Mouse (Mus musculus) midbrain, embryonic 12.5 days (tissue): ENCODE results near the gene Armc2. TPM values are rescaled to one million over a fixed set of nuclear protein-coding genes. Genes with fewer than 3 reads are reported as not detected.
A peak's percentile ranks its signal among the peaks of the same experiment; 100 is the strongest.
"Not testable (repeated sequence)": the region's sequence is repeated elsewhere in the genome, so short reads cannot be mapped to it uniquely, and the experiment has no call there.

ENCODE experiments used
- ATAC-seq: fragments of 200-750 bp; cut with Nextera tagmentation; 2 replicates; pipeline ENCODE4 v1.8.0; 2017; ENCODE audit warnings: low read depth, moderate TSS enrichment, moderate library complexity; ENCODE audit not compliant: low FRiP score
- H3K27ac ChIP-seq: fragments of 300-500 bp; sonication (generic); replicated peaks from 2 replicates; pipeline ENCODE4 v1.5.1; 2016; ENCODE audit warnings: mild to moderate bottlenecking
- H3K27me3 ChIP-seq: fragments of 300-500 bp; sonication (generic); 2 replicates; pipeline ENCODE4 v1.6.1; 2016; ENCODE audit warnings: mild to moderate bottlenecking
- H3K36me3 ChIP-seq: fragments of 300-500 bp; sonication (generic); 2 replicates; pipeline ENCODE4 v1.6.1; 2016
- H3K4me1 ChIP-seq: fragments of 300-500 bp; sonication (generic); 2 replicates; pipeline ENCODE4 v1.6.1; 2016
- H3K4me2 ChIP-seq: fragments of 300-500 bp; sonication (generic); replicated peaks from 2 replicates; pipeline ENCODE4 v1.6.1; 2016; ENCODE audit warnings: mild to moderate bottlenecking, moderate library complexity
- H3K4me3 ChIP-seq: fragments of 300-500 bp; sonication (generic); 2 replicates; pipeline ENCODE4 v1.5.1; 2016; ENCODE audit warnings: mild to moderate bottlenecking
- H3K9ac ChIP-seq: fragments of 300-500 bp; sonication (generic); replicated peaks from 2 replicates; pipeline ENCODE4 v1.6.1; 2016; ENCODE audit warnings: mild to moderate bottlenecking, moderate library complexity
- H3K9me3 ChIP-seq: fragments of 300-500 bp; sonication (generic); 2 replicates; pipeline ENCODE4 v1.6.1; 2016; ENCODE audit warnings: mild to moderate bottlenecking
- WGBS: fragments of 180-500 bp; shearing (Covaris S2); methylation state at CpG from one replicate; pipeline ENCODE4 v1.1.7; 2016; 5-methylcytosine and 5-hydroxymethylcytosine counted together
- polyA plus RNA-seq: library from polyadenylated mRNA; unstranded; fragments of >200 nt; fragmentation: Nextera tagmentation; extraction: Ambion mirVana; gene quantifications from 2 replicates; pipeline ENCODE4 v1.2.1, GENCODE M21; 2016

Gene Armc2
- polyA plus RNA-seq, 1 experiment from 2014 or later = 3.0 TPM

- Histone ChIP-seq H3K4me1 (peaks cover 3% of the 10 kb centered on the region; the same call in 1 of the 2 replicates), H3K9ac (no peak overlapping the region), H3K9me3 (no peaks in the 10 kb centered on the region), H3K4me2 (no peak overlapping the region), H3K4me3 (no peak overlapping the region), H3K27me3 (no peaks in the 10 kb centered on the region), H3K36me3 (no peaks in the 10 kb centered on the region), H3K27ac (no peak overlapping the region)
- no peak for ATAC-seq
- WGBS = 84% methylated on average over 2 of the region's 2 CpGs
Observed at GRCm38 (mm10) chr10:41959808-41960207, 58.4 kb downstream of the Armc2 start.

GRCm38 (mm10) chr10:41958677-41959274, 59.5 kb downstream of the Armc2 start:
- H3K27ac ChIP-seq = no peak overlapping the region
- WGBS = 92% methylated on average over 19 of the region's 19 CpGs
- no peak for ATAC-seq

DNA sequence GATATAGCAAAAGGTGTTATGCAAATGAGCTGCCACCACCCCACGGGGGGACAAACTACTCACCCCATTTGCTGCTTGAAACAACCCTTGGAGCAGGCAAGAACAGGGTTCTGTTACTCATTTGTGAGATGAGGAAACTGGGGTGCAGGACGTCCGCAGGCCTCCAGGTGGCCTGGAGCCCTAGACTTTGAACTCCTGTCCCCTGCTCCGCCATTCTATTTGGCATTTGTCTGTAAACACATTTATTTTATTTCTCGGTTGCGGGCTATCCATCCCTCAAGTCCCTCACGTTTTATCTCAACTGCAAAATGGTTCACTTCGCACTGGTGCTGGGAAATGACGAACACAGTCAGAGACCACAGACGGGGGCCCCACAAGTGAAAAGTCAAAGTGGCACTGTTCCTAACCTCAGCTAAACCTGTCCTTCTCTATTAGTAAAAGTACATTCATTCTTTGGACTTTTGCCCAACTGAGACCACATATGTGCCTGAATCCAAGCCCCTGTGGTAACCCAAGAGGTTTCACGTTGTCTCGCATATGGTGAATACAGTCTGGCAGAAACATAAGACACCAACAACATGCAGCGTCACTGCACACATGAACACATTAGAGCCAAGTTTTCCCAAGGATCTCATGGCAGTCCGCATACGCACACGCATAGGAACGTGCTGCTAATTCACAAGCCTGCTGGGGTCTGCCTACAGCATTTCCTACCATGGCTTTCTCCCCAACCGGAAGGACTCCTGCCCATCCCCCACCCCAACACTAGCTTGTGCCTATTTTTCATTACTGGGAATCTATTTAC, 60.6 kb downstream of the Armc2 start:
- H3K4me3 ChIP-seq = no peak overlapping the region
- H3K36me3 ChIP-seq = no peaks in the 10 kb centered on the region
- 92% methylated on average over 18 of the region's 18 CpGs for WGBS
- H3K4me1 ChIP-seq = peaks cover under 1% of the 10 kb centered on the region; the same call in 1 of the 2 replicates
- no peaks in the 10 kb centered on the region for H3K9me3 ChIP-seq
- ATAC-seq = no peak
- no peak overlapping the region for H3K9ac ChIP-seq
- no peaks in the 10 kb centered on the region for H3K27me3 ChIP-seq
- no peak overlapping the region for H3K27ac ChIP-seq
- no peak overlapping the region for H3K4me2 ChIP-seq

More at GRCm38 (mm10) chr10:41958677-41959274, 59.5 kb downstream of the Armc2 start:
- Histone ChIP-seq H3K4me3 (no peak overlapping the region), H3K4me2 (no peak overlapping the region), H3K4me1 (peaks cover 3% of the 10 kb centered on the region; the same call in 1 of the 2 replicates), H3K9ac (no peak overlapping the region), H3K27me3 (no peaks in the 10 kb centered on the region), H3K9me3 (no peaks in the 10 kb centered on the region), H3K36me3 (no peaks in the 10 kb centered on the region)

- Histone ChIP-seq H3K4me2 (no peak overlapping the region), H3K27ac (no peak overlapping the region), H3K4me3 (no peak overlapping the region), H3K4me1 (no peaks in the 10 kb centered on the region), H3K36me3 (no peaks in the 10 kb centered on the region), H3K27me3 (no peaks in the 10 kb centered on the region), H3K9me3 (no peaks in the 10 kb centered on the region), H3K9ac (no peak overlapping the region)
- ATAC-seq = no peak
- WGBS = 97% methylated on average over 5 of the region's 5 CpGs
Observed at GRCm38 (mm10) chr10:41953528-41953864, 64.7 kb downstream of the Armc2 start.

- 92% methylated on average over 14 of the region's 14 CpGs for WGBS
- Histone ChIP-seq H3K27me3 (no peaks in the 10 kb centered on the region), H3K36me3 (no peaks in the 10 kb centered on the region), H3K4me1 (no peaks in the 10 kb centered on the region), H3K9ac (no peak overlapping the region), H3K4me2 (no peak overlapping the region), H3K4me3 (no peak overlapping the region), H3K27ac (no peak overlapping the region), H3K9me3 (no peaks in the 10 kb centered on the region)
- no peak for ATAC-seq
Observed at GRCm38 (mm10) chr10:41952850-41953527, 65.3 kb downstream of the Armc2 start.

- H3K36me3 ChIP-seq, H3K4me2 ChIP-seq, H3K27me3 ChIP-seq, H3K9ac ChIP-seq, H3K27ac ChIP-seq, H3K4me1 ChIP-seq, ATAC-seq, H3K4me3 ChIP-seq, H3K9me3 ChIP-seq: not testable (repeated sequence)
- WGBS = 95% methylated on average over 9 of the region's 10 CpGs
Observed at GRCm38 (mm10) chr10:41952354-41952753, 65.9 kb downstream of the Armc2 start.

DNA sequence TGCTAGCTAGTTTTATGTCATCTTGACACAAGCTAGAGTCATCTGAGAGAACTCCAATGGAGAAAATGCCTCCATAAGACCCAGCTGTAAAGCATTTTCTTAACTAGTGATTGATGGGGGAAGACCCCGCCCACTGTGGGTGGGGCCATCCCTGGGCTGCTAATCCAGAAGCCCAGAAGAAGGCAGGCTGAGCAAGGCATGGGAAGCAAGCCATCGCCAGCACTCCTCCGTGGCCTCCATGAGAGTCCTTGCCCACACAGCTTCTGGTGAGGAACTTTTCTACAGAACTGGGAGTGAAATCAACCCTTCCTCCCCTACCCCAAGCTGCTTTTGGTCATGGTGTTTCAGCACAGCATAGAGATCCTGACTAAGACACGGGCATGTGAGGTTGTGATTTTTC, 79.2 kb downstream of the Armc2 start:
- Histone ChIP-seq H3K36me3 (no peaks in the 10 kb centered on the region), H3K27me3 (peaks cover 3% of the 10 kb centered on the region; the same call in 1 of the 2 replicates), H3K9me3 (no peaks in the 10 kb centered on the region), H3K27ac (no peak overlapping the region), H3K9ac (no peak overlapping the region), H3K4me3 (no peak overlapping the region), H3K4me2 (no peak overlapping the region), H3K4me1 (peaks cover 18% of the 10 kb centered on the region)
- 71% methylated on average over 4 of the region's 4 CpGs for WGBS
- ATAC-seq = no peak

DNA sequence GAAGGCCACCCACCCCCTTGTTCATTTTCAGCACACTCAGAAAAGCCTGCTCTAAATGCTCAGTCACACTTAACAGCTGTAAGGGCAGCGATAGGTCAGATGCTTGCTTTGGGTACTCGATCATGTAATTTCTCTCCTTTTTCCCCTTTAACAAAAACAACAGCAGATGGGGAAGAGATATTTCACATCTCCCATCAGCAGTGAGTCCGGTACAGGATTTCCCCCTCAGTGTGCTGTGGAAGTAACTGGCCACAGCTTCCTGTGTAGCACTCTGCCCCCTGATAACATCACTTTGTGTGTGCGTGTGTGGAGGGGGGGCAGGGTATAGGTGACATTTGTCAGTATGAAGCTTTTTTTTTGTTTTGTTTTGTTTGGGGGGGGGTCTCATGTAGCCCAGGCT, 81.1 kb downstream of the Armc2 start:
- H3K9ac ChIP-seq = no peak overlapping the region
- H3K4me2 ChIP-seq = no peak overlapping the region
- H3K27ac ChIP-seq = no peak overlapping the region
- peaks cover 18% of the 10 kb centered on the region for H3K4me1 ChIP-seq
- 53% methylated on average over 4 of the region's 4 CpGs for WGBS
- ATAC-seq = no peak
- no peaks in the 10 kb centered on the region for H3K36me3 ChIP-seq
- H3K4me3 ChIP-seq = no peak overlapping the region
- peaks cover 3% of the 10 kb centered on the region; the same call in 1 of the 2 replicates for H3K27me3 ChIP-seq
- no peaks in the 10 kb centered on the region for H3K9me3 ChIP-seq

GRCm38 (mm10) chr10:41936100-41936499, 82.1 kb downstream of the Armc2 start:
- H3K4me1 ChIP-seq = peaks cover 18% of the 10 kb centered on the region
- H3K27me3 ChIP-seq = peaks cover 3% of the 10 kb centered on the region; the same call in 1 of the 2 replicates
- H3K4me2 ChIP-seq = no peak overlapping the region
- no peak overlapping the region for H3K27ac ChIP-seq
- no peaks in the 10 kb centered on the region for H3K9me3 ChIP-seq
- H3K4me3 ChIP-seq = no peak overlapping the region
- ATAC-seq = no peak
- H3K36me3 ChIP-seq = no peaks in the 10 kb centered on the region
- WGBS = 80% methylated on average over 4 of the region's 4 CpGs
- no peak overlapping the region for H3K9ac ChIP-seq

GRCm38 (mm10) chr10:41935476-41935829, 82.8 kb downstream of the Armc2 start:
- Histone ChIP-seq H3K27ac (peak overlapping the region; percentile 65), H3K4me3 (no peak overlapping the region), H3K4me1 (peaks cover 18% of the 10 kb centered on the region), H3K36me3 (no peaks in the 10 kb centered on the region), H3K9ac (0 out of 2 replicates have a peak overlapping the region, but pooled peaks have one; percentile 2), H3K27me3 (peaks cover 3% of the 10 kb centered on the region; the same call in 1 of the 2 replicates), H3K9me3 (no peaks in the 10 kb centered on the region), H3K4me2 (peak overlapping the region; percentile 44; the same call in 1 of the 2 replicates)
- no peak for ATAC-seq

DNA sequence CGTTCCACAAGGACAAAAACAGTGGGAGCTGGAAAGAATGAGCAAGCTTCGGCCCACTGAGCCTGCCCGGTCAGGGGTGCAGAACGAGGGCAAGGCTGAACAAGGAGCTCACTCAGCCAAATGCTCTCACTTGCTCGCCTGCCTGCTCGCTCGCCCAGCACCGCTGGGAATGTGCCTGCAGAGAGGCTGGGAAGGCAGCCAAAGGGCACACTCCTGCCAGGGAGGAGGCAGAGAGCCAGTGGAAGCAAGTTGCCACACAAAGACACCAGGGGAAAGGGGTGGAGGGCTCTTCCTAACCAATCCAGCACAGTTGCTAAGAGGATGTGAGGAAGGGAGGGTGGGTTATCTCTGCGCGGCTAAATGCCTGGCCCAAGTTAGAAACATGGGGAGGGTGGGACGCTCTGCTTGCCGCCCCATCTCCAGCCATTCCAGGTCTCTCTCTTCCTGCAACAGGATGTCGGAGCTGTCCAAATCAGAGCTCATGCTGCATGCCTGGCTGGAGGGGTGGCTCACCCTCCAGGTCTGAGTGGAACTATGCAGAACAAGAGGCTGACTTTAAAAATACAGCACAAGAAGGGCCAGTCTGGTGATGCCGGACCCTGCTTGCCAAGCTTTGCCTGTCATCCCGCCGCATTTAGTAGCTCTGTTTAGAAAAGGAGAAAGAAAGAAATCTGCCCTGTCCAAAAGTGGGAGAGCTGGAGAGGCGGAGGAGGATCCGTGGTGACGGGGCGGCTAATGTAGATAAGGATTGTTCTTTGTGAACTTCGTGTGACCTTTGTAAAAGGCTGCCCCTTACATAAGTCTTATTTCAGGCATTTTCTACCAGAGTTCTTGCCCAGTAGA, 83.4 kb downstream of the Armc2 start:
- peak; percentile 77 for ATAC-seq
- 13% methylated on average over 21 of the region's 21 CpGs for WGBS
- Histone ChIP-seq H3K9me3 (no peaks in the 10 kb centered on the region), H3K4me1 (peaks cover 18% of the 10 kb centered on the region), H3K27me3 (peaks cover 3% of the 10 kb centered on the region; the same call in 1 of the 2 replicates), H3K4me2 (peak overlapping the region; percentile 44), H3K9ac (0 out of 2 replicates have a peak overlapping the region, but pooled peaks have one; percentile 2), H3K4me3 (peak overlapping the region; percentile 18), H3K27ac (peak overlapping the region; percentile 65), H3K36me3 (no peaks in the 10 kb centered on the region)
